Mouse (Mus musculus) kidney, postnatal 0 days (tissue): ENCODE results near the gene Hsd17b11. TPM values are rescaled to one million over a fixed set of nuclear protein-coding genes. Genes with fewer than 3 reads are reported as not detected.

ENCODE experiments used
- ATAC-seq: fragments of 200-750 bp; cut with Nextera tagmentation; replicated peaks from 2 replicates; pipeline ENCODE4 v1.8.0; 2017; ENCODE audit warnings: low read depth, moderate number of reproducible peaks, moderate TSS enrichment, moderate library complexity; ENCODE audit not compliant: low FRiP score
- DNase-seq: peaks from one replicate; pipeline ENCODE4 v3.0.0-alpha.2; 2016; ENCODE audit warnings: low spot score
- H3K27ac ChIP-seq: fragments of 300-500 bp; sonication (generic); 2 replicates; pipeline ENCODE4 v1.5.1; 2014; ENCODE audit warnings: mild to moderate bottlenecking
- H3K27me3 ChIP-seq: fragments of 300-500 bp; sonication (generic); 2 replicates; pipeline ENCODE4 v1.6.1; 2014; ENCODE audit warnings: low read length, mixed read lengths; ENCODE audit not compliant: insufficient read depth
- H3K36me3 ChIP-seq: fragments of 300-500 bp; sonication (generic); 2 replicates; pipeline ENCODE4 v1.6.1; 2014; ENCODE audit warnings: low read length, mixed read lengths; ENCODE audit not compliant: insufficient read depth
- H3K4me1 ChIP-seq: fragments of 300-500 bp; sonication (generic); replicated peaks from 2 replicates; pipeline ENCODE4 v1.6.1; 2014; ENCODE audit warnings: antibody characterized with exemption, low read length, mixed read lengths; ENCODE audit not compliant: insufficient read depth
- H3K4me2 ChIP-seq: fragments of 300-500 bp; sonication (generic); 2 replicates; pipeline ENCODE4 v1.6.1; 2014; ENCODE audit warnings: mild to moderate bottlenecking, low read length, moderate library complexity, mixed read lengths
- H3K4me3 ChIP-seq: fragments of 300-500 bp; sonication (generic); replicated peaks from 2 replicates; pipeline ENCODE4 v1.5.1; 2014; ENCODE audit warnings: low read depth, low read length
- H3K9ac ChIP-seq: fragments of 300-500 bp; sonication (generic); 2 replicates; pipeline ENCODE4 v1.6.1; 2014; ENCODE audit warnings: low read depth, low read length
- H3K9me3 ChIP-seq: fragments of 300-500 bp; sonication (generic); replicated peaks from 2 replicates; pipeline ENCODE4 v1.6.1; 2016; ENCODE audit warnings: low read length, inconsistent platforms, mixed read lengths
- CTCF ChIP-seq: IDR thresholded peaks from 2 replicates; pipeline ENCODE4 v1.5.1; 2016; ENCODE audit warnings: antibody characterized with exemption, low read depth, mild to moderate bottlenecking, moderate library complexity
- WGBS: fragments of 180-500 bp; shearing (Covaris S2); extraction: QIAGEN DNeasy Blood & Tissue Kit; methylation state at CpG from one replicate; pipeline ENCODE4 v1.1.7; 2014; 5-methylcytosine and 5-hydroxymethylcytosine counted together
- polyA plus RNA-seq: library from polyadenylated mRNA; unstranded; fragments of >200 nt; fragmentation: Nextera tagmentation; extraction: Ambion mirVana; gene quantifications from 2 replicates; pipeline ENCODE4 v1.2.1, GENCODE M21; 2015

Gene Hsd17b11
- polyA plus RNA-seq, 1 experiment from 2014 or later, result 12.3 TPM

- H3K27ac ChIP-seq, result no peak overlapping the region
- peaks cover 6% of the 10 kb centered on the region; the same call in 1 of the 2 replicates for H3K4me1 ChIP-seq
- H3K27me3 ChIP-seq, result no peaks in the 10 kb centered on the region
- DNase-seq (no peak), ATAC-seq (no peak)
- no peak for TF ChIP-seq CTCF
- no peak overlapping the region for H3K4me3 ChIP-seq
- no peaks in the 10 kb centered on the region for H3K36me3 ChIP-seq
- H3K9me3 ChIP-seq, result no peaks in the 10 kb centered on the region
- H3K4me2 ChIP-seq, result no peak overlapping the region
- WGBS, result 72% methylated on average over 8 of the region's 8 CpGs
- no peak overlapping the region for H3K9ac ChIP-seq
Observed at GRCm38 (mm10) chr5:104023289-104024020, 1.7 kb upstream of the Hsd17b11 start.

GRCm38 (mm10) chr5:104022558-104022957, 839 bp upstream of the Hsd17b11 start:
- H3K9ac ChIP-seq, result no peak overlapping the region

GRCm38 (mm10) chr5:104011419-104011818, 10.3 kb downstream of the Hsd17b11 start:
- Histone ChIP-seq H3K36me3 (peaks cover 15% of the 10 kb centered on the region), H3K27ac (no peak overlapping the region)
- DNase-seq, result no peak

More at GRCm38 (mm10) chr5:104022558-104022957, 839 bp upstream of the Hsd17b11 start:
- Histone ChIP-seq H3K4me1 (peaks cover 6% of the 10 kb centered on the region; the same call in 1 of the 2 replicates), H3K27ac (peak overlapping the region; percentile 95), H3K4me2 (peak overlapping the region; percentile 75), H3K4me3 (peak overlapping the region; percentile 65), H3K27me3 (no peaks in the 10 kb centered on the region), H3K9me3 (no peaks in the 10 kb centered on the region), H3K36me3 (peaks cover 5% of the 10 kb centered on the region; the same call in 1 of the 2 replicates)
- DNase-seq, result no peak
- 26% methylated on average over 5 of the region's 5 CpGs for WGBS
- TF ChIP-seq CTCF, result no peak
- ATAC-seq, result no peak

GRCm38 (mm10) chr5:104010261-104010660, 11.5 kb downstream of the Hsd17b11 start:
- no peak for TF ChIP-seq CTCF
- no peak for ATAC-seq
- Histone ChIP-seq H3K4me3 (no peak overlapping the region), H3K9me3 (no peaks in the 10 kb centered on the region), H3K4me2 (no peak overlapping the region), H3K4me1 (no peaks in the 10 kb centered on the region), H3K27ac (no peak overlapping the region), H3K36me3 (peaks cover 12% of the 10 kb centered on the region; the same call in 1 of the 2 replicates), H3K9ac (no peak overlapping the region), H3K27me3 (no peaks in the 10 kb centered on the region)
- WGBS, result 85% methylated on average over 7 of the region's 7 CpGs
- no peak for DNase-seq

More at GRCm38 (mm10) chr5:104011419-104011818, 10.3 kb downstream of the Hsd17b11 start:
- TF ChIP-seq CTCF, result no peak
- Histone ChIP-seq H3K9ac (no peak overlapping the region), H3K4me3 (no peak overlapping the region), H3K4me1 (no peaks in the 10 kb centered on the region), H3K9me3 (no peaks in the 10 kb centered on the region), H3K4me2 (no peak overlapping the region), H3K27me3 (no peaks in the 10 kb centered on the region)
- no peak for ATAC-seq

- Histone ChIP-seq H3K9me3 (no peaks in the 10 kb centered on the region), H3K9ac (no peak overlapping the region), H3K4me1 (no peaks in the 10 kb centered on the region), H3K36me3 (peaks cover 12% of the 10 kb centered on the region; the same call in 1 of the 2 replicates), H3K4me3 (no peak overlapping the region), H3K27me3 (no peaks in the 10 kb centered on the region), H3K27ac (no peak overlapping the region), H3K4me2 (no peak overlapping the region)
- ATAC-seq (no peak), DNase-seq (no peak)
- WGBS, result 92% methylated on average over 3 of the region's 3 CpGs
- no peak for TF ChIP-seq CTCF
Observed at GRCm38 (mm10) chr5:104009421-104009820, 12.3 kb downstream of the Hsd17b11 start.

- 75% methylated on average over 5 of the region's 5 CpGs for WGBS
- DNase-seq (no peak), ATAC-seq (no peak)
- H3K9me3 ChIP-seq, result no peaks in the 10 kb centered on the region
- H3K4me2 ChIP-seq, result no peak overlapping the region
- no peak for TF ChIP-seq CTCF
- no peaks in the 10 kb centered on the region; the same call in 1 of the 2 replicates for H3K4me1 ChIP-seq
- peaks cover 12% of the 10 kb centered on the region; the same call in 1 of the 2 replicates for H3K36me3 ChIP-seq
- no peak overlapping the region for H3K9ac ChIP-seq
- H3K27me3 ChIP-seq, result no peaks in the 10 kb centered on the region
- no peak overlapping the region for H3K4me3 ChIP-seq
- no peak overlapping the region for H3K27ac ChIP-seq
Observed at GRCm38 (mm10) chr5:104007801-104008200, 13.9 kb downstream of the Hsd17b11 start.
